Mouse (Mus musculus): ENCODE data around the gene Ubac2. TPM values are rescaled to one million over a fixed set of nuclear protein-coding genes. Genes with fewer than 3 reads are reported as not detected.
A peak's percentile ranks its signal among the peaks of the same experiment; 100 is the strongest.

Gene Ubac2
- polyA plus RNA-seq, 2 experiments, result 10.1 to 16.4 TPM

DNA sequence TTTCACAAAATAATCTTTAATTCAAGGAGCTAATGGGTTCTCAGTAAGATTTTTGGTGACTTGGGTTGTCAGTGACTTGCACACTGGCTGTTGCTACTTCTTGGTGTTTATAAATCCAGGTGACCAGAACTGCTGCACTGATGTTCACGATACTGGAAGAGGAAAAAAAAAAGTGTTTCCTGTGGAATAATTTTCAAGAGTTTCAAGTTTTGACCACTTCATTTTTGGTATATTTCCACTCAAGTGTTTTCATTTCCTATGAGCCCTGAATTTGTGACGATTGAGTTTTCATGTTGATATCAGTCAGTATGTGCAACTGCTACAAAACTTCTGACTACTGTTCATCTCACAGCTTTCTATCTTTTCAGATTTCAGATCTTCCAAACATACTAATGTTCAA lies 1.6 kb upstream of the Ubac2 start:
- no peaks in the 10 kb centered on the region for H3K9me3 ChIP-seq (ENCODE audit: control insufficient read depth, low read length)
- H3K27me3 ChIP-seq (ENCODE audit: control insufficient read depth, insufficient read depth, low read length), result no peaks in the 10 kb centered on the region
- no peaks in the 10 kb centered on the region for H3K36me3 ChIP-seq (replicated peaks; ENCODE audit: control insufficient read depth, insufficient read depth, low read depth)
- H3K9ac ChIP-seq (replicated peaks), result no peak overlapping the region
- peaks cover 3 to 11% of the 10 kb centered on the region in 2 experiments; a peak in 2 of 4 replicates for H3K4me1 ChIP-seq (replicated peaks; ENCODE audit: control insufficient read depth in 2 of 2, insufficient read depth in 2 of 2, low read length in 1 of 2)
- 78% methylated on average over 2 of the region's 2 CpGs for WGBS (ENCODE audit: insufficient replicate concordance)
- DNase-seq (ENCODE audit: low read depth in 3 of 3, low spot score in 3 of 3) (no peak), ATAC-seq (ENCODE audit: insufficient read depth) (no peak)
- no peak overlapping the region for H3K27ac ChIP-seq
- no peak overlapping the region for H3K4me2 ChIP-seq (ENCODE audit: low read depth)
- TF ChIP-seq CTCF (IDR thresholded peaks at IDR 0.05; ENCODE audit: low read depth) (no peak), EP300 (IDR thresholded peaks at IDR 0.05; ENCODE audit: low read depth) (no peak)
- H3K4me3 ChIP-seq (ENCODE audit: insufficient read depth in 1 of 2, low read depth in 2 of 2, low read length in 2 of 2), result no peak overlapping the region

DNA sequence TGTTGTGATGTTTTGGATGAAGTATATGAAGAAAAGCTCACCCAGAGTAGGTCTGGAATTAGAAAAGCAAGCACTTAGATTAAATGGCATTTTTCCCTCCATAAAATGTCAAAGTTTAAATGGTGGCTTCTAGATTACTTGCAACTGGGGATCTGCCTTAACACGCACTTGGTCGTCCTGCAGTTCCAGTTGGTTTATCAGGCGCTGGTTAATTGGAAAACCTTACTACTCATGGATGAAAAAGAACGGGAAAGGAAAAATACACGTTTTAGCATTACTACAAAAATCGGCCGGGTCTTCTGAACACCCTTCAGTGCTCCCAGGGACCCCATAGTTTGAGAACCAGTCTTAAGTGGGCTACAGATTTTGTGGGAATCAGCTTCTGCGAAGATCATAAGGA lies 780 bp upstream of the Ubac2 start:
- TF ChIP-seq EP300 (IDR thresholded peaks at IDR 0.05; ENCODE audit: low read depth) (no peak), CTCF (IDR thresholded peaks at IDR 0.05; ENCODE audit: low read depth) (no peak)
- Histone ChIP-seq H3K36me3 (replicated peaks; ENCODE audit: control insufficient read depth, insufficient read depth, low read depth) (no peaks in the 10 kb centered on the region), H3K27ac (peak overlapping the region; percentile 90), H3K4me2 (ENCODE audit: low read depth) (peak overlapping the region; percentile 93), H3K4me1 (replicated peaks; ENCODE audit: control insufficient read depth in 2 of 2, insufficient read depth in 2 of 2, low read length in 1 of 2) (peaks cover 3 to 11% of the 10 kb centered on the region in 2 experiments; a peak in 2 of 4 replicates), H3K9me3 (ENCODE audit: control insufficient read depth, low read length) (no peaks in the 10 kb centered on the region), H3K27me3 (ENCODE audit: control insufficient read depth, insufficient read depth, low read length) (no peaks in the 10 kb centered on the region), H3K4me3 (ENCODE audit: insufficient read depth in 1 of 2, low read depth in 2 of 2, low read length in 2 of 2) (peak overlapping the region; percentile 70 to 71), H3K9ac (replicated peaks) (peak overlapping the region; percentile 83)
- ATAC-seq (ENCODE audit: insufficient read depth), result no peak
- DNase-seq (ENCODE audit: low read depth in 3 of 3, low spot score in 3 of 3), result no peak
- WGBS (ENCODE audit: insufficient replicate concordance), result 29% methylated on average over 8 of the region's 8 CpGs

- Histone ChIP-seq H3K9ac (replicated peaks) (peak overlapping the region; percentile 77), H3K4me3 (ENCODE audit: insufficient read depth in 1 of 2, low read depth in 2 of 2, low read length in 2 of 2) (peak overlapping the region; percentile 71), H3K27me3 (ENCODE audit: control insufficient read depth, insufficient read depth, low read length) (no peaks in the 10 kb centered on the region), H3K36me3 (replicated peaks; ENCODE audit: control insufficient read depth, insufficient read depth, low read depth) (no peaks in the 10 kb centered on the region), H3K4me1 (replicated peaks; ENCODE audit: control insufficient read depth in 2 of 2, insufficient read depth in 2 of 2, low read length in 1 of 2) (peaks cover 3 to 13% of the 10 kb centered on the region in 2 experiments; a peak in 2 of 4 replicates), H3K27ac (no peak overlapping the region), H3K9me3 (ENCODE audit: control insufficient read depth, low read length) (no peaks in the 10 kb centered on the region), H3K4me2 (ENCODE audit: low read depth) (peak overlapping the region; percentile 93)
- TF ChIP-seq EP300 (IDR thresholded peaks at IDR 0.05; ENCODE audit: low read depth) (no peak), CTCF (IDR thresholded peaks at IDR 0.05; ENCODE audit: low read depth) (no peak)
- DNase-seq (ENCODE audit: low read depth in 3 of 3, low spot score in 3 of 3) (no peak), ATAC-seq (ENCODE audit: insufficient read depth) (peak; percentile 45)
- WGBS (ENCODE audit: insufficient replicate concordance), result 1% methylated on average over 27 of the region's 27 CpGs
Measured at GRCm38 (mm10) chr14:121878859-121879206, 413 bp downstream of the Ubac2 start.

DNA sequence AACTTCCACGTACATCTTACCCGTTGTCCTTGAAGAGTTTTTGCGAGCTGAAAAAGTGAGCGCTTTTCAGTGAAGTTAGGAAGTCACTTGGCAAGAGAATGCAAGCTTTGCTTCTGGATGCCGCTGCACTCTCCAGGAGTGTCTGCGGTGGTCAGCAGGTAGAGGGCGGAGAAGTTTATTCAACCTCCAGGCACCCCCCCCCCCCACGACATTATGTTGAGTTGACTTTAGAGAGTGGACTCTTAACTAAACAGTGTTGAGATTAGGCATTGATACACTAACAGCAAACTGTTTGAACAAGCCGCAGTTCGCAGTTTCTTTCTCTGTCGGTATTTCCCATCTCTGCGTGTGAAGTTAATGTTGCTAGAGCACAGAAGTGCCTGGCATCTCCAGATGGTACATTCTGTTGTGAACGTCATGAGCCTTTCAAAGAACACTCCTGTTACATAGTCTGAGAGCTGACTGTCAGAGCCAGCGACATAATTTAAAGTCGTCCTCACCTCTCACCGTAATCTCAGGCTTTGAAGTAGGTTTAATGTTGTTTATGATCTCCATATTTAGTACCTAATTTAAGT lies 933 bp downstream of the Ubac2 start:
- TF ChIP-seq EP300 (IDR thresholded peaks at IDR 0.05; ENCODE audit: low read depth), result no peak
- TF ChIP-seq CTCF (IDR thresholded peaks at IDR 0.05; ENCODE audit: low read depth), result no peak

GRCm38 (mm10) chr14:121881211-121881610 lies 2.8 kb downstream of the Ubac2 start:
- DNase-seq (ENCODE audit: low read depth in 3 of 3, low spot score in 3 of 3) (no peak), ATAC-seq (ENCODE audit: insufficient read depth) (no peak)
- no peak overlapping the region for H3K4me3 ChIP-seq (ENCODE audit: insufficient read depth in 1 of 2, low read depth in 2 of 2, low read length in 2 of 2)
- H3K9ac ChIP-seq (replicated peaks), result no peak overlapping the region
- H3K4me1 ChIP-seq (replicated peaks; ENCODE audit: control insufficient read depth in 2 of 2, insufficient read depth in 2 of 2, low read length in 1 of 2), result peaks cover 3 to 16% of the 10 kb centered on the region in 2 experiments; a peak in 2 of 4 replicates
- no peaks in the 10 kb centered on the region for H3K36me3 ChIP-seq (replicated peaks; ENCODE audit: control insufficient read depth, insufficient read depth, low read depth)
- no peak overlapping the region for H3K4me2 ChIP-seq (ENCODE audit: low read depth)
- H3K9me3 ChIP-seq (ENCODE audit: control insufficient read depth, low read length), result no peaks in the 10 kb centered on the region
- no peaks in the 10 kb centered on the region for H3K27me3 ChIP-seq (ENCODE audit: control insufficient read depth, insufficient read depth, low read length)
- TF ChIP-seq CTCF (IDR thresholded peaks at IDR 0.05; ENCODE audit: low read depth), result no peak
- TF ChIP-seq EP300 (IDR thresholded peaks at IDR 0.05; ENCODE audit: low read depth), result no peak
- WGBS (ENCODE audit: insufficient replicate concordance), result 74% methylated on average over 7 of the region's 7 CpGs
- no peak overlapping the region for H3K27ac ChIP-seq

More for the DNA sequence above, 933 bp downstream of the Ubac2 start:
- H3K9me3 ChIP-seq (ENCODE audit: control insufficient read depth, low read length), result no peaks in the 10 kb centered on the region
- H3K4me2 ChIP-seq (ENCODE audit: low read depth), result peak overlapping the region; percentile 93
- no peak overlapping the region for H3K27ac ChIP-seq
- 22% methylated on average over 16 of the region's 16 CpGs for WGBS (ENCODE audit: insufficient replicate concordance)
- no peaks in the 10 kb centered on the region for H3K36me3 ChIP-seq (replicated peaks; ENCODE audit: control insufficient read depth, insufficient read depth, low read depth)
- H3K4me1 ChIP-seq (replicated peaks; ENCODE audit: control insufficient read depth in 2 of 2, insufficient read depth in 2 of 2, low read length in 1 of 2), result peaks cover 3 to 13% of the 10 kb centered on the region in 2 experiments; a peak in 2 of 4 replicates
- peak overlapping the region; percentile 77 for H3K9ac ChIP-seq (replicated peaks)
- no peaks in the 10 kb centered on the region for H3K27me3 ChIP-seq (ENCODE audit: control insufficient read depth, insufficient read depth, low read length)
- H3K4me3 ChIP-seq (ENCODE audit: insufficient read depth in 1 of 2, low read depth in 2 of 2, low read length in 2 of 2), result peak overlapping the region; percentile 71
- peak in 1 of 3 experiments; percentile 11 for DNase-seq (ENCODE audit: low read depth in 3 of 3, low spot score in 3 of 3)
- no peak for ATAC-seq (ENCODE audit: insufficient read depth)
